Mouse (Mus musculus): ENCODE data around the gene Prrx2.

DNA sequence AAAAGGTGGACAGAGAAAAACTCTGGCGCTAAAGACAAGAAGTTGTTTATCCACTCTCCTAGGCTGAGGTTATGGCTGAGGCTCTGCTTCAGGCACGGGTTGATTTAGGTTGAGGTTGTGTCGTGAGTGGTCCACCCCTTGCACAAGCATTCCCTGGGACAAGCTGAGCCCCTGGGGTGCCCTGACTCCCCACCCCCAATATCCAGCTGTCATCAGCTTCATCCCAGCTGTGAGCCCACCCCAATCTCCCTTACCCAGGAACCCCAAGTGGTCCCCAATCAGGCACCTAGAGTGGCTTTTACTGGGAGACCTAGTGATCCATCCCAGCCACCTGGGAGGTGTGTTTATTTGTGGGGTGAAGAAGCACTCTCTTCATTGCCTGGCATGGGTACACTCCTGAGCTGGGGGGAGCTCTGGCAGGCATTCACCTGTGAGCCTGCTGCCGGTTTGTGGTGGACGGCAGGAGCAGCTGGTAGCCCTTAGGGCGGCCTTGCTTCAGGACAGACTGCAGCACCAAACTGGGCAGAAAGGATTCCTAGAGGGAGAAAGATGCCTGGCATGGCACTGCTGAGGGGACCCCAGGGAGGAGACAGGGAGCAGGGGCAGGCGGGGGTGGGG is 39.4 kb upstream of the Prrx2 start:
- TF ChIP-seq CTCF (IDR thresholded peaks at IDR 0.05; ENCODE audit: extremely low read depth, insufficient read length, insufficient replicate concordance, low read depth, low read length) (no peak), POLR2A (IDR thresholded peaks at IDR 0.05; ENCODE audit: low read depth, low read length) (no peak)

Measured in small intestine, adult 2 months (tissue).